Mouse (Mus musculus): ENCODE measurements around the gene Vmn2r118.

The Vmn2r118 gene

GRCm38 (mm10) chr17:55625092-55625491 lies at the start of gene Vmn2r118:
TSS of gene Vmn2r118 (minus strand) at chr17:55625192.
- in situ Hi-C loops (cut with MboI; ENCODE audit: low sequenced_read_pairs) = no loop called here

GRCm38 (mm10) chr17:55661099-55661498 lies 36.1 kb upstream of the Vmn2r118 start:
- in situ Hi-C loops (cut with MboI; ENCODE audit: low sequenced_read_pairs) = no loop called here

GRCm38 (mm10) chr17:55590838-55591237 lies 34.2 kb downstream of the Vmn2r118 start:
- in situ Hi-C loops (cut with MboI; ENCODE audit: low sequenced_read_pairs) = no loop called here

- in situ Hi-C loops (cut with MboI; ENCODE audit: low sequenced_read_pairs) = no loop called here
Measured at GRCm38 (mm10) chr17:55561774-55562173, 63.2 kb downstream of the Vmn2r118 start.

GRCm38 (mm10) chr17:55548476-55548875 lies 76.5 kb downstream of the Vmn2r118 start:
- in situ Hi-C loops (cut with MboI; ENCODE audit: low sequenced_read_pairs) = no loop called here

All from CH12F3 (cell line).